Mouse (Mus musculus) fat pad, adult 2 months (tissue): ENCODE results near the gene Rufy2.

ENCODE experiments used
- DNase-seq: peaks from one replicate; pipeline ENCODE4 v3.0.0-alpha.2; 2011; ENCODE audit warnings: low read depth, low spot score; ENCODE audit errors: extremely low read depth

The Rufy2 gene

GRCm38 (mm10) chr10:62980039-62980954 lies at the start of gene Rufy2:
Gene Rufy2 (plus strand): TSS chr10:62980223.
- DNase-seq = no peak

GRCm38 (mm10) chr10:62932381-62932780 lies 47.6 kb upstream of the Rufy2 start:
- DNase-seq = no peak

DNA sequence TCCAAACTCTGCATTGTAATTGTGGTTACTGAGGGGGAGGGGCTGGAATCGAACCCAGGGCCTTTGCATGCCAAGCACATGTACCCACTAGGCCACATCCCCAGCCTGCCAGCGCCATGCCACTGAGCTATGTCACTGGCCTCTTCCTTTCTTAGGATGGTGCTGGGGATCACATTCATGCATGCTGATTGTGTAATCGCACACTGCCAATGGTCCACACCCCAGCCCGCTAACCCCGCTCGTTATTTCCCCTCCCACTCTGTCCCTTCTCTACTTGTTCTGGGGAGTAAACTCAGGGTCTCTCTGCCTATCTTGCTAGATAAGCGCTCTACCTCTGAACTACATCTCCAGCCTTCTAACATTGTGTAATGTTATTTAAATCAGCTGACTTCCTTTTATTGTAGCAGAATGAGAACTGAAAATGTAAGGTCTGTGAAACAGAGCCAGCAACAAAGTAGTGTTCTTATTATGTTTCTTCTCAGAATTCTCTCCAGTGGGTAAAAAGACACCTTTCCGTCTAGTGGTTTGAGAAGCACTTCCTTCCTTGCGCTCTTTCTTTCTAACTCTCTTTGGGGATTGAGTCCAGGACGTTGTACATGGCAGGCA lies 34.9 kb upstream of the Rufy2 start:
- no peak for DNase-seq

DNA sequence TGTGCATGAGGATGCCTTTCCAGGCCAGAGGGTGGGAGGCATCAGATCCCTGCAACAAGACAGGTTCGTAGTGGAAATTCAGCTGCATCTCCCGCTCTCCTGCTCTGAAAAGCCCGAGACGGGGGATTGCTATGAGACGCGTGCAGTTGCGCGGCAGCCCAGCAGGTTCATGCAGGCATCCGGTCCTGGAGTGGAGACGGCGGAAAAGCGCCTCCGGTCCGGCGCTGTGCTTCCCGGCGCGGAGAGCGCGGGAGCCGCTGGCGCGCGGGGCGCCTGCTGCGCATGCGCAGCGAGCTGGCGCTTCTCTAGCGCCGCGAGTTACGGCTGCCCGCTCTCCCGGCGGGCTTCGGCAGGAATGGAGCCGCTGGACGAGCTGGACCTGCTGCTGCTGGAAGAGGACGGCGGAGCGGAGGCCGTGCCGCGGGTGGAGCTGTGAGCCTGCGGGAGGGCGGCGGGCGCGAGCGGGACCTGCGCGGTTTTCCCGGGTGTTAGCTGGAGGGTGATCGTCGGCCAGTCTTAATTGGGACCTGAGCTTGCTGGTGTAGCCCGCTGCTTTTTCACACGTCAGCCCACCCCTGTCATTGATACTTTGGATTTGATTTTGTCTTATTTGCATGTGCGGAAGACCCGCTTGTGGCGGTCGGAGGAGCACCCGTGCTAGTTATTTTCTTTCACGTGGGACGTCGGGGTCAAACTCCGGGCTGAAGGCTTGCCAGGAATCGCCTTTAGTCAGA lies 33.1 kb upstream of the Rufy2 start, which contains the start of gene Dna2:
Dna2 (plus strand) TSS at position 289 of the 734 bp plus-strand sequence.
- no peak for DNase-seq

GRCm38 (mm10) chr10:62948551-62948950 lies 31.5 kb upstream of the Rufy2 start:
- DNase-seq = no peak

DNA sequence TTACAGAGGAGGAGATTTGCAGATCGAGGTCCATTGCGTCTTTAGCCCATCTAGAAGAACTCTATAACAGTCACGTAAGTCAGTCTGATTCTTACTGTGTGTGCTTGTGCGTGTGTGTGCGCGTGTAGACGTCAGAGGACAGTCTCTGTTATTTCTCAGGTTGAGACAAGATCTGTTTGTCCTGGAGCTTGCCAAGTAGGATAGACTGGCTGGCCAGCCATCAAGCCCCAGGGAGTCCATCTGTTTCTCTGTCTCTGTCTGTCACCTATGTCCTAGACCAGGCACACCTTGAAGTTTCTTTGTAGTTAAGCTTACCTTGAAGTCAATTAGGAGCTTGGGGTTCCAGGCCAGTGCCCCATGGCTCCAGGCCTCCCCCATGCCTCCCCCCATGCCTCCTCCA lies 16.1 kb upstream of the Rufy2 start:
- DNase-seq = no peak

- no peak for DNase-seq
These were observed 14.2 kb upstream of the Rufy2 start for GRCm38 (mm10) chr10:62965796-62966195.

DNA sequence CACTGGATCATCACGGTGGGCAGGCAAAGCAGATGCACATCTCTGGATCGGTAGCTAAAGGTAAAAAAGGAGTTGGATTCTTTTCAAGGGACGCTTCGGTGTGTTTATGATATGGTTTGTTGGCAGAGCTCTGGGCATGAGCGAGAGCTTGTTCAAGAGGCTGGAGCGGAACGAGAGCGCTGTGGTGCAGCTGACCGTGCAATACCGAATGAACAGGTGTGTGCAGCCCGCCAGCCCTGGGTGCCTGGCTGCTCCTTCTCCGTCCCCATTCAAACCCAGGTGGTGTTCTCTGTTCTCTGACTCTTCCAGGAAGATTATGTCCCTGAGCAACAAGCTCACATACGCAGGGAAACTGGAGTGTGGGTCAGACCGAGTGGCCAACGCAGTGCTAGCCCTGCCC lies 13.7 kb upstream of the Rufy2 start:
- DNase-seq = no peak

DNA sequence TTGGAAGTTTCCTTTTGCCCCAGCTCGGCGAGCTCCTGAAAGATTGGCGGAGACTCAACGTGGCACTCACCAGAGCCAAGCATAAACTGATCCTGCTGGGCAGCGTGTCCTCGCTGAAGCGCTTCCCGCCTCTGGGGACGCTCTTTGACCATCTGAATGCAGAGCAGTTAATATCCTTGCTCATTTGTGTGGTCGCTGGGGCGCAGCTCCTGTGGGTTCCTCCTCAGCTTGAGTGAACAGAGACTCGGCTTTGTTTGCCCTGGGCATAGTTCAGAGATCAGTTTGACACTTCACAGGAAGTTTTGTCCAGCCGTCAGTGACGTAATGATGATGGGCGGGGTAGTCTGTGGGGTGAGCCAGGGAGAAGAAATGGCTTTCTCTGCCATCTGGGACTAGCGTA lies 8.2 kb upstream of the Rufy2 start:
- no peak for DNase-seq

GRCm38 (mm10) chr10:62979667-62980038 lies 370 bp upstream of the Rufy2 start:
- DNase-seq = no peak

- no peak for DNase-seq
These were observed 4.0 kb downstream of the Rufy2 start for GRCm38 (mm10) chr10:62984072-62984471.

- no peak for DNase-seq
These were observed 4.5 kb downstream of the Rufy2 start for GRCm38 (mm10) chr10:62984495-62984894.

- no peak for DNase-seq
These were observed 7.3 kb downstream of the Rufy2 start for GRCm38 (mm10) chr10:62987341-62987740.

GRCm38 (mm10) chr10:62990636-62991035 lies 10.6 kb downstream of the Rufy2 start:
- DNase-seq = no peak

GRCm38 (mm10) chr10:62993991-62994390 lies 14.0 kb downstream of the Rufy2 start:
- no peak for DNase-seq

GRCm38 (mm10) chr10:63000584-63000983 lies 20.6 kb downstream of the Rufy2 start:
- DNase-seq = no peak

- DNase-seq = no peak
These were observed 23.2 kb downstream of the Rufy2 start for GRCm38 (mm10) chr10:63003252-63003651.

- DNase-seq = no peak
These were observed 24.5 kb downstream of the Rufy2 start for GRCm38 (mm10) chr10:63004556-63004955.

GRCm38 (mm10) chr10:63008193-63008592 lies 28.2 kb downstream of the Rufy2 start:
- no peak for DNase-seq

DNA sequence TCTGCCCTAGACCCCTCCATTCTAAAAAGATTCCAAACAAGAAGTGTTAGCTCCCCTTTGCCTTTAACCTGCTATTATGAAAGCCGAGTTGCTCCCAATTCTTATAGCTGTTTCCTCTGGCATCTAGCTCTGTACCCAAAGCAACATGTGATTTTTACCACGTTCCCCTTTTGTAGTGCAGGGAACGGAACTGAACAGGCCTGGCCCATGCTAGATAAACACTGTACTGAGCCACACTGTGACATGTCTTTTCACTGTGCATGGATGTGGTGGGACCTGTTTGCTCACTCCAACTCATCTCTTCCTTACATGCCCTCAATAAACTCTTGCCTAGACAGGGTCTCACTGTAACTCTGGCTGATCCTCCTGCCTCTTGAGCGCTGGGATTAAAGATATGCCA lies 30.2 kb downstream of the Rufy2 start:
- no peak for DNase-seq

- DNase-seq = no peak
These were observed 31.5 kb downstream of the Rufy2 start for GRCm38 (mm10) chr10:63011556-63011955.

DNA sequence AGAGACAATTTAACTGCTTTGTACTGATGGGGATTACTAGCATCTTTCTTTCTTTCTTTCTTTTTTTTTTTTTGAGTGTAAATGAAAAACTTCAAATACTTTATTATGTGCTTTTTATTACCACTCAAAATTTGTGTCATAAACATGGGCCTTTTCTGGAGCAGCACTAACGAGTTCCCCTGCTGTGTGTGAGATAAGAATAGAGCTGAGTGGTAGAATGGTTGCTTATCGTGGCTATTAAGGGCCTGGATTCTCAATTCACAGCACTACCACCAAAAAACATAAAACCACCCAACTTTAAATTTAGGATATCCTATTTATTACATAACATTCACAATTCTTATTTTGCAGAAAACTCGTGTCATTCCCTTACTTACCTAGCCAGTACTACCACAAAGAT lies 33.5 kb downstream of the Rufy2 start:
- DNase-seq = no peak
